Mouse (Mus musculus) megakaryocyte, adult 5-6 weeks (primary cell): ENCODE measurements around the gene Ccdc141. TPM values are rescaled to one million over a fixed set of nuclear protein-coding genes. Genes with fewer than 3 reads are reported as not detected.

Experiments used
- ATAC-seq: 2 replicates; pipeline ENCODE4 v1.8.0; 2016; ENCODE audit warnings: mild to moderate bottlenecking, inconsistent platforms; ENCODE audit not compliant: poor library complexity, severe bottlenecking
- total RNA-seq, 2 experiments: library from RNA; stranded (forward) in 1 of 2; stranded (reverse) in 1 of 2; fragments of 153-499, 151-499 nt in 1 of 2; fragments of 221-1000, 200-1000 nt in 1 of 2; gene quantifications; 2 replicates each; pipeline versions ENCODE4 v1.2.3 to v1.2.4; 2015 to 2017

The Ccdc141 gene
- total RNA-seq, 2 experiments from 2014 or later = 0.07 TPM

DNA sequence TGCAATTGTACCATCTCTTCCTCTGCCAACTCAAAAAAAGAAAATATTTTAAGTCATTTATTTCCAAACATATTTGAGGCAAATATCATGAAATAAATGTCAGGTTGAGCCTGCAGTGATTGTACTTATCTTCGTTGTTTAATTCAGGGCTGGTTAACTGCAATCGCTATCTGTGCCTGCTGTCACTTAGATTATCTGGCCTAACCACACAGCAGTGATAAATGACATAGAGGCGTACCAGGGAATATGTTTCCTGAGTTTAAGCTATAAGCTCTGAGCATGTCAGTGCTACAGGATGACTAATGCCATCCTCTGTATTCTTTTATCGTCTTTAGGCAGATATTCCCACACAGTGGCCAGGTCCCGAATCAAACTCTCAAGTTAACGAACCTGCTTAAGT, 31.6 kb downstream of the Ccdc141 start:
- ATAC-seq = no peak

DNA sequence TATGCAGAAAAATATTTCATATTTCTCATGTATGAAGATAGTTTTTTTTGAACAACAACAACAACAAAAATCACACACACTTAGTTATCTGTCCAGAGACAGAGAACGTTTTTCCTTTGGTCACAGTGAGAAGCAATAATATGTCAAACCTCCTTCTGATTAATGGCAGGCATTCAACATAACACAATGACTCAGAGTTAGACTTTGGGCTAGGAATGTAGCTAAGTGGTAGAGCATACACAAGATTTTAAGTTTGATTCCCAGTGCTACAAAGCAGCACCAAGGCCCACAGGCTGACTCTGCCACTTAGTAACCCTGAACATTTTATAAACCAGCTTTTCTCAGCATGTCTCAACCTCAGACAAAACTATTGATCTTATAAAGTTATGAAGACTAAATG, 35.5 kb downstream of the Ccdc141 start:
- ATAC-seq = no peak

DNA sequence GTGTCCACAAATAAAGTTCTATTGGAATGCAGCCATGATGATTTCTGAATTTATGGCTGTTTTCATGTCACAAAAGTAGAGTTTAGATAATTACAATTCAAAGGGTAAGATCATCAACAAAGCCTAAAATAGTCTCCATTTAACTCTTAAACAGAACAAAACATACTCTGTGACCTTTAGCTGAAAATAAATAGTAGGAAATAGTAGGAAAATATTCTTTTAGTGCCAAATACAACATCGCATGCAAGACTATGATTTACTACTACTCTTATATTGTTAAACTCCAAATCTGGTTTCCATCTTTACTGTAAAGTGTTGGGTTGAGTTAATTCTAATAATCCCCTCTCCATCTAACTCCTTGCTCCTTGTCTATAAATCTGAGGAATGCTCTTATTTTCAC, 37.0 kb downstream of the Ccdc141 start:
- ATAC-seq = no peak

DNA sequence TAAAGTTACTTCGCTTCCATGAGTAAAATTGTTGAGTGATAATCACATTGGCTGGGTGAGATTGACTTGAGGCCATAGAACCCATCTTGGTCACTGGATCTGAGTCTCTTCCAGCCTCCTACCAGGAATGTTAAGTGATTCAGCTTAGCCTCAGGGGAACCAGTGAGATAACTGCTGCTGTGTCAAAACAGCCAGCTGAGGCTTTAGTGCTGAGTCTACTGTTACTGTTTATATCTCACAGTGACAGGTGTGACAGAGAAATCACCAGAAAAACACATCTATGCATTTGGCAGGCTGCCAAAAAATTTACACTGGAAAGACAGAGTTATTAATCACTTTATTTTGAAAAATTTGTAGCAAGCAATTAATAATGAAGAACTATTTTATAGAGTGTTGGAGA, 43.5 kb downstream of the Ccdc141 start:
- ATAC-seq = 0 out of 2 replicates have a peak, but pooled peaks have one; percentile 35

DNA sequence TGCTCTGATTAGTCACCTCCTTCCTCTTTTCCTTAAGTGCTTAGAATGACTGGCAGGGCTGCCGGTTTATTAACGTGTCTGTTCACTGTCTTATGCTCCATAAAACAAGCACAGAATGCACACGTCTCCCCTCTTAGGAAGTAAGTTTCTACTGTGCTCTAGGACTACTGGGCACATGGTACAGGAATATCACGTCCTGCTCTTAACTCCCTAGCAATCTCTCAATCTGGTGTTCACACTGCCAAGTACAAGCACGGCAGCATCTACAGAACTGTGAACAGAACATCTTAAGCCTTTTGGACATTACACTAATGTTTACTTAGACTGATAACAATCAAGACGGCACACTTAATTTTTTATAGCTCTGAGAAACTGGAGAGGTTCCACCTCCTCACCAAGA, 52.3 kb downstream of the Ccdc141 start:
- ATAC-seq = no peak

DNA sequence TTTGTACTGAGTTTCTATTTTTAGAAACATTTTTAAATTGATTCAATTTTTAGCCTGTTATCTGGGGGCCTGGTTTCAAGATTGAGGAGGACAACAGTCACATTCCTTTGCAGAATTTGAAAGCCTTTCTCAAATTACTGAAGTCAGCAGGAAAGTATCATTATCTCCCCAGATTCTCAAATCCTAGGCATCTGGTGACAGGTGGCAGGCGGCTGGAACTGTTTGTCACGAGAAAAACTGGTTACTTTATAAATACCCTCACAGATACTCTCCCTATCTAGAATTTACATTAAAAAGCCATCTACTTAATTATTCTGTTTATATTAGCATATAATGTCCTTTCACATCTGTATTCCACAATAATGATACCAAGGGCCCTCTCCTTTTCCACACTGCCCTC, 56.1 kb downstream of the Ccdc141 start:
- ATAC-seq = no peak

DNA sequence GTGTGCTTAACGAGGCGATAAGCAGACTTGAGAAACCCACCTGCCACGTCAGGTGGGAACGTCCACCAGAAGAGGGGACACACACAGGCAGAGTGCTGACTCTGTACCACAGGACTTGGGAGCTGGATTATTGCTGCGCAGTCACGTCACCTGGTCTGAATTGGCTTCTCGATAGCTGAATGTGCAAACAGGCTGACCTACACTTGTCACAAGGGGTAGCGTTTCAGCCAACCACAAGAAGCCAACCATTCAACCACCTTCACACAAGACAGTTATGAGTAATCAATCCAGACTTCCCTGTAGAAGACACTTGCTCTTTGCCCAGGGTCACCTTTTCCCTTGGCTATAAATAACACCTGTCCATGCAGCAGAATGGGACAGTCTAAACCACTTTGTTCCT, 56.6 kb downstream of the Ccdc141 start:
- no peak for ATAC-seq

DNA sequence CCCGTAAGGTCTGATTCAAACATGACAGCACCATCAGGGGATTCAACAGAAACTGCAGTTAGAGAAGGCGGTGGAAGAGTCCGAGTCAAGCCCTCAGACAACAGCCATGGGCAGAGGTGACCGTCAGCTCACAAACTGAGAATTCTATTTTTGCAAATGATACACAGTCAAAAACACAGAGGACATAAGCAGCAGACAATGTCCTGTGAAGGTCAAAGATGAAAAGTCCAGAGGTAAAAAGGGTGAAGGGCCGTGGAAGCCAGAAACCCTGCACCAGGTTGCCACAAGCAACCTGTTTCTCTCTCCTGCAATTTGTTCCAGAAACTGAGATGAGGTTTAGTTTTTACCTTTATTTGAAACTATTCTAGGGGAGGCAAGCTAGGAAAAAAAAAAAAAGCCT, 57.4 kb downstream of the Ccdc141 start:
- no peak for ATAC-seq

DNA sequence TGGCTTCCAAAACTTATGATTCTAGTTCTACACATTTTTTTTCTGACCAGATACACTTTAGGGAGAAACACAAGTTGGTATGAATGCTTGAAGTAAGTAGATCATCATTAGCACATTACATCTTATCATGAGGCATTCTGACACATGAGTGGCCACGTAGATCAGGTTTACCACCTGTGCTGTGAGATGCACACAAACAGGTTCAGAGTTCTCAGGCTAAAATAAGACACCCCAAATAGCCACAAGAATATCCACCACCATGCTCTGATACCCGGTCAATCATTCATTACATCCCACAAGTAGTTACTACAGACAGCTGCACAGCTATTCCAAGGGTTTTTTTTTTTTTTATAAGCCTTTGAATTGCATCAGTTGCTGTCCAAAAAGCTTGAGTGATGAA, 59.3 kb downstream of the Ccdc141 start:
- no peak for ATAC-seq

DNA sequence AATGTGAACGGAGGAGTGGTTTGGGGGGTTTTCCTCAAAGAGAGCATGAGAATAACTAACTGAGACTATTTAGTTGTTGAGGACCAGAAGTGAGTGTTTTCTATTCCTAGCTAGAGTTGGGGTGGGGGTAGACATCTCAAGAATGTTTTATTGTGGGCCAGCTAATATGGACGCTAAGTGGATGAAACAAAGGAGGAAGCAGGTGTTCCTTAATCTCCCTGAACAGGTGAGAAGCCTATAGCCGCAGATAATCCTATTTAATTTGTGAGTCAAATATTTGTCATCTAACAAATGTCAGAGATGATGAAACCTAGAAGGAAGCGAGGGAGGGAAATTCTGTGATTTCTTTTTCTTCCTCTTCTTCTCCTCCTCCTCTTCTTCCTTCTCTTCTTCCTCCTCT, 60.1 kb downstream of the Ccdc141 start:
- no peak for ATAC-seq

DNA sequence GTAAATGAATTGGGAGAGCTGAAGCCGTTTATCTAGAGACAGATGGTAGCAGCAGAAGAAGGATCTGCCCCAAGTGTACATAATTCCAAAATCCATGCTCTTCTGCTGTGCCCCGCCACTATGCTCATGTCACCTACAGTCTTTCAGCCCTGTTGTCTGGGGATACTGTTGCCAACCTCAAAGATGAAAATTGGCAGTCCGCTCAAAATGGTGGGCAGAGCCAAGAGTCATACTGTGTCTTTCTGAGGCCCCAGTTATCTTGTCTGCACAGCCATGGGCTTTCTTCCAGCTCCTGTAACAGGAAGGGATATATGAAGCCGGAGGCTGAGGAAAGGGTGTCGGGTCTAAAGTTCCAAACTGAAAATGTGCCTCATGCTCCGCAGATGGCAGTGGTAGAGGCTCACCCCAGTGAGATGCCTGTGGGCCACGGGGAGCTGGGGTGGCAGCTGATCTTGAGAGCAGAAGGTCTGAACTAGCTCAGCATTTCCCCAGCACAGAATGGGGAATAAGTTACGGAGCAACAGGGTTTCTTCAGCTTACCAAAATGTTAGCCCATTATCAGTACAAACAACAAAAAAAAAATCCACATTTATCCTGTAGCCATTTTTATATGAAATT, 60.8 kb downstream of the Ccdc141 start:
- ATAC-seq = no peak

DNA sequence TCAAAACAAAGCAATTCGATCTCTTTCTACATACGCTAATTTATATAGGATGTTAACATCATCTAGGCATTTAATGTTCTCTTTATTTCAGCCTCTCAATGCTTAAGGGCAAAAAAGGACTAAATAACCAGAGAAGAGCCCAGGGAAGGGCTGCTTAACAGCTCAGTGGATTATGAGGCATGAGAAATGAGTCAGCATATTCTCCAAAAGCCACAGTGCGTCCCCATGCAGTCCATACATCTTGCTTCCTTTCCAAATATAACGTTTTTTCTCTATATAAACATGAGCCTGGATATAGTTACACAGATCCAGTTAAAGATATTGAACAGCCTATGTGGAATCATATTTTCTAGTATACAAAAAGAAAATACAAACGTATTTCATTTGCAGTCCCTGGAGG, 61.9 kb downstream of the Ccdc141 start:
- no peak for ATAC-seq

DNA sequence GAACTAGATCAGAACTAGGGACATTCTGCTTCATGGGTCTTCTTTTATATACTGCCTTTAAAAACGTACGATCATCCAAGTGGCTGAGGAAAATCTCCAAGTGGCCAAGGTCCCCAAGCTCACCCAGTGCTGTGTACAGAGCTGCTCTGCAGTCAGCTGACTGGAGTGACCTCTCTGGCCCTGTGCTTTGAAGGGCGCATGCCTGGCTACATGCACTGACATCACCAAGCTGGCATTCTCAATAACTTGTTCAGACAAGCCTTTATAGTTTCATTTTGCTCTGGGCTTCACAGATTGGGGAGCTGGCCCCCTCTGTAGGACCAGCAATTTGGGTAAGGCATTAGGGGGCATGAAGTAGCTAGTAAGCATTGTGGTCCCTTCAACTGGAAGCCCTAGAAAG, 64.3 kb downstream of the Ccdc141 start:
- ATAC-seq = no peak

DNA sequence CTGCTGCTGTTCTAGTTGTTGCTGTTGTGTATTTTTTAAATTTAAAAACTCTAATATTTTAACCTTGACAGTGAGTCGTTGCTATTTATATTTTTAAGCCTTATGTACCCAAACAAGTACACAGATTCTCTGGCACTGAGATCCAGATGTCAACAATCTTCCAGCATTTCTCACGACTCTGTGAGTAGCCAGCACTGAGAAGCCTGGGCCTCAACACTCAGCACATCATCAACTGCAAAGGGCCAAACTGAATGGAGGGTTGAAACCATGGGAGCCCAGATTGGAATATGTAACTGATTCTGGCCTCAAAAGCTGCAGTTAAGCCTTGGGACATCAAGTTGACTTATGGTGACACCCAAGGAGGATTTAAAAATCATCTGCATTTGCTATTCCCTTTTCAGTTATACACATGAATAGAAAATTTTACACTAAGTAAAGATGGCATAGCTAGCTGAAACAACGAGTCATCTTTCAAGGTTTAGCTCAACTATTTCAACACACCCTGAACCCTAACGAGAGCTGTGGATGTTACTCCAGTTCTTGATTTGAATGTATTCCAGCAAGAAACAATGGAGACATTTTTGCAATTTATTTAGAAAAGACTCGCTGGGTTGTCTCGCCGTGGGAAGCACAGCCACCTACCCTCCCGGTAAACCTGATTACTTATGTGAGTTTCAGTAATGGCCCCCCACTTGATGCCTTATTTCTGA, 65.3 kb downstream of the Ccdc141 start:
- no peak for ATAC-seq

DNA sequence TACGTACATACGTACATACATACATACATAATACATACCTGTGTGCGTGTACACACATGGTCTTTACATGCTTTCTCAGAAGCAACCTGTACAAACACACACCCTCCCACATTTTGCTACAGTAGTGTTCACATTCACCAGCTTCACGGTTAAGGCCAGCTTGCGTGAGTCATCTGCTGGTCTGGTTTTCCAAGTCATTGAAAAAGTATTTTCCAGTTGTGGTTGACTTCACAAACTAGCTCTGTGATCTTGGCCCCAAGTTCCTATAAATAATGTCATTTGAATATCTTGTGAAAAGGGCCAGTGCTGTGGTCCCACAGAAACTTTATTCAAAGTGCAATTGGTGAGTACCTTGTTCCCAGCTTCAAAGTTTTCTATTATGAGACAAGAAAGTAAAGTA, 67.9 kb downstream of the Ccdc141 start:
- ATAC-seq = no peak

DNA sequence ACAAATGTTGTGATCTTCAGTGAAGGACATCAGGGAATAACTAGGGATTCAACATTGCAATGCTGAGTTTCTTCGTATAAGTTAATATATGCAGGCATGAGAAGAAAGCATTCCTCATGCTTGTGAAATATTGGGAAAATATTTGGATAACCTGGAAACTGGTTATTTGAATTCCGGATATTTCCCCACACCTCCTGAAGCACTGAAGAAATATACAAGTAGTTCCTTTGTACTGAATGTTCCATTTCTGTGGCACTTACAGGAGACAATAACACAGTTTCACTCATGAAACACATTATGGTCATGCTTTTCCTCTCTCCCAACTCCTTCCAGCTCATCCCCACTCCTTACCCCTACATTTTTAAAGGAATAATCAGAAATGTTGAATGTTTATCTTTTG, 70.6 kb downstream of the Ccdc141 start:
- no peak for ATAC-seq

DNA sequence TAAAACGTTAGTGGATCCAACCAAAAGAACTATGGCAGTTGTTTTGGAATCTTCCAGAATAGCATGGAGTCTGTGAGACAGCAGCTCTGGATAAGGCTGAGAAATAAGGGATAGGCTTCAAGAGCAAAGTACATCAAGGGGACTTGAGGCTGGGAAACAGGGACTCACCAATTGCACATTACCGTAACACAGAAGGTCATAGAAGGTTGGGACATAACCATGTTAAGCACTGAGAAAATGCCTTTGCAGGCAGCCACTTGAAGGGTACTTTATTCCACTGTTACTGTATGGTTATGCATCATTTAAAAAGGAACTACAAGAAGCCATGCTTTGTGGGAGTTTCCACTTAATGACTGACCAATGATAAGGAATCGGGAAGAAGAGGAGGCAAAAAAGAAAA, 71.7 kb downstream of the Ccdc141 start:
- ATAC-seq = no peak

DNA sequence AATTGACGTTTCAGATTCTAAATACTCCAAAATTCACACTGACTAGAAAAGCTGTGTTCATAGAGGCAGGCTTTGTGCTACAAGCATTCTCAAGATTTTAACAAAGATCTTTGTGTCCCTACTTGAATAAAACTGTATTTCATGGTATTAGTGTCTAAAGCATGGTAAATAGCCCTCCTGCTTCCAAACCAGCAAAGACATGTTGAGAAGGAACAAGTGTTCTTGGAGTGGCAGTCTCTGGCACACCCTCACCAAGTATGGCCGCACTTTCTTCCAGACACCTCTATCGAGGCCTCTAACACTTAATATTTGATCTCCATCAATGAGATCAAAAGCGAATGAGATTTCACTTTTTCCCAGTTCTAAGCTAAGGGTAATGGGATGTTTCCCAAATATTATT, 78.7 kb downstream of the Ccdc141 start:
- ATAC-seq = no peak

DNA sequence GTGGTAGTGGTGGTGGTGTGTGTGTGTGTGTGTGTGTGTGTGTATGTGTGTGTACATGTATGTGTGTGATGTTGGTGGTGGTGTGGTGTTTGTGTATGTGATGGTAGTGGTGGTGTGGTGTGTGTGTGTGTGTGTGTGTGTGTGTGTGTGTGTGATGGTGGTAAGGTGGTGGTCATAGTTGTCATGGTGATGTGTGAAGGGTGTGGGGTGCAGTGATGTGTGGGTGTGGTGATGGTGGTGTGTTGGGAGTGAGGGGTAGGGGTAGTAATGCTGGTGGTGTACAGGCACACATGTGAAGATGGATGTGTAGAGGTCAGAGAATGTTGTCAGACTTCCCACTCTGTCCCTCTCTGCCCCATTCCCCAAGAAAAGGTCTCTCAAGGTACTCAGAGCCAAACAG, 85.1 kb downstream of the Ccdc141 start:
- ATAC-seq = no peak

DNA sequence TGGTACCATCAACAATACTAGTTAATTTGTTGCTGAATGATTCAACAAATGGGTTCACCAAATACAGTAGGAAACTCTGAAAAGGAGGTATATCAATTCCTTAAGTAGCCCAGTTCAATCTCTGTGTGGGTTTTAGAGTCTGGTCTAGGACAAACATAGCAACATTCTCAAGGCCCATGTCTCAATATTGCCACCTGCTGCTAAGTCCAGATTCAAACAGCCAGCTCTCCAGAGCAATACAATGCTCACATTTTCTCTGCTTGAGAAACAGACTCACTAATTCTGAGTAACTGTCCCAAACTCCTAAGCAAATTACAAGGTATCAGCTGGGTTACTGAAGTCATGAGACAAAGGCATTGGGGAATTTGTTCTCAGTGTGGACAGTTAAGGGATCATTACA, 85.8 kb downstream of the Ccdc141 start:
- no peak for ATAC-seq

DNA sequence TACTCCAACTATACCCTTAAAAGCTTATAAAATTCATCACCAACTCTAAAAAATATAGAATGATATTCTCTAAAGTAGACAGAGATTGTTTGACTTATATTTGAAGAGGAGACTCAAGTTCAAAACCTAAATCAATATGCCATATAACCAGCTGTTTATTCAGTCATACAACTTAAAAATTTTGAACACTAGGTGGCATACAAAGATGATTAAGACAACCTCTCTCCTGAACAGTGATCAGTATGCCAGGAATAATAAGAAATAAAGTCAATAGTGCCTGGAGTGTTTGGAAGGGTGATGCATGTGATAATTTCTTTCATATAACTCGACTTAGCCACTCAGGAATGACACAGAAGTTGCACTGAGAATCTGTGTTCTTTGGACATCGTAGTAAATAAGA, 89.3 kb downstream of the Ccdc141 start:
- ATAC-seq = no peak

DNA sequence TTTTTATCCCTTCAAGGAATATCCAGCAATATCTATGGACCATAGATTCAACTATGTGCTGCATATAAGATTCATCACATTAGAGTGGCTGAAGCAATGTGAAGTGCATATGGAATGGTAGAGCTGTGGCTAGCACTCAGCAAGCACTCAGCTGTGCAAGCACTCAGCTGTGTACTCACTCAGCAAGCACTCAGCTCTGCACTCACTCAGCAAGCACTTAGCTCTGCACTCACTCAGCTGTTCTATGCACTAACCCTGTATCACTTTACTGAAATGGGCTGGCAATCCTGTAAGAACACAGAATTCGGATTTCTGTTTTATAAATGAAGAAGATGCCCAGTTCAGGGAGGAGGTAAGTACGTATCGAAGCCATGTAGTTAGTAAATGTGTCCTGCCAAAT, 89.8 kb downstream of the Ccdc141 start:
- no peak for ATAC-seq

DNA sequence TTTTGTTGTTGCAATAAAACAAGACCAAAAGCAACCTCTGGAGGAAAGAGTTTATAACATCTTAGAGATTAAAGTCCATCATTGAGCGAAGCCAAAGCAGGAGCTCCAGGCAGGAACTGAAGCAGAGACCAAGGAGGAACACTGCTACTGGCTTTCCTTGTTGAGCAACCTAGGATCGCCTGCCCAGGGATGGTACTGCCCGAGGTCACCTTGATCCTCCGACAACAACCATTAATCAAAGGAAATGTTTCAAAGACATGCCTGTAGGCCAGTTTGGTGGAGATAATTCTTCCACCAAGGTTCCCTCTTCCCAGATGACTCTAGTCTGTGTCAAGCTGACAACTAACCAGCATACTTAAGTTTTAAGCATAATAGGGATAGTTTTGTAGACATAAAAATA, 91.7 kb downstream of the Ccdc141 start:
- no peak for ATAC-seq
